Mouse (Mus musculus): ENCODE measurements around the gene Nup214. TPM values are rescaled to one million over a fixed set of nuclear protein-coding genes. Genes with fewer than 3 reads are reported as not detected.

Nup214 gene
- polyA plus RNA-seq (2021; fragmentation: Nextera tagmentation), result 32.8 and 43.1 TPM in 2 replicates
- long read RNA-seq, experiment 1, transcript Nup214-208 (8 exons, 3,569 nt), result major isoform, 11 of 28 reads
- long read RNA-seq, experiment 1, partial matches to known transcripts, result 12 of 28 reads
- long read RNA-seq, experiment 1, other reads (novel, unspliced or antisense), result 3 of 28 reads
- long read RNA-seq, experiment 2, full-length matches to known transcripts, result 16 of 44 reads
- long read RNA-seq, experiment 2, partial matches to known transcripts, result 17 of 44 reads
- long read RNA-seq, experiment 2, other reads (novel, unspliced or antisense), result 11 of 44 reads

GRCm38 (mm10) chr2:31974141-31974808 lies at the start of gene Nup214:
Nup214 (plus strand) TSS chr2:31974436.

GRCm38 (mm10) chr2:31950058-31950871 lies 24.0 kb upstream of the Nup214 start, which contains the start of gene Aif1l:
Aif1l (plus strand) TSS chr2:31950139.

GRCm38 (mm10) chr2:32084111-32084871 lies 110.1 kb downstream of the Nup214 start, which contains the start of gene Fam78a:
Fam78a (minus strand) TSS chr2:32084857.

GRCm38 (mm10) chr2:32095351-32096121 lies 121.3 kb downstream of the Nup214 start, which contains the start of gene Plpp7:
Plpp7 (plus strand) TSS chr2:32095528.

Small RNA genes lying within 50 kb of the gene (microRNA-seq; reads per million reads assigned to microRNA genes)
- gene Mir7674, result 7.9 reads per million, percentile 28 among the genes with 10 or more reads in this experiment

Other genes starting within 250 kb of the Nup214 start
- not detected in 2 replicates for gene Qrfp, start 163.9 kb upstream of the Nup214 start, polyA plus RNA-seq (2021; fragmentation: Nextera tagmentation)
- gene Fibcd1, start 128.4 kb upstream of the Nup214 start, polyA plus RNA-seq (2021; fragmentation: Nextera tagmentation), result 38.5 and 40.3 TPM in 2 replicates
- 0.39 and 0.44 TPM in 2 replicates for gene Lamc3, start 87.1 kb upstream of the Nup214 start, polyA plus RNA-seq (2021; fragmentation: Nextera tagmentation)
- 11.9 and 13.4 TPM in 2 replicates for gene Aif1l, start 24.3 kb upstream of the Nup214 start, polyA plus RNA-seq (2021; fragmentation: Nextera tagmentation)
- 0.53 and 0.94 TPM in 2 replicates for gene Fam78a, start 110.4 kb downstream of the Nup214 start, polyA plus RNA-seq (2021; fragmentation: Nextera tagmentation)
- gene Plpp7, start 121.1 kb downstream of the Nup214 start, polyA plus RNA-seq (2021; fragmentation: Nextera tagmentation), result 36.7 and 39.3 TPM in 2 replicates
- gene Prrc2b, start 176.6 kb downstream of the Nup214 start, polyA plus RNA-seq (2021; fragmentation: Nextera tagmentation), result 42.2 and 47.4 TPM in 2 replicates